Mouse (Mus musculus) ES-CJ7 (cell line): Measurements from ENCODE around the gene E2f4.
"Not testable (repeated sequence)": the region's sequence is repeated elsewhere in the genome, so short reads cannot be mapped to it uniquely, and the experiment has no call there.

Source experiments
- DNase-seq: peaks from one replicate; pipeline ENCODE4 v3.0.0; 2011; ENCODE audit warnings: low read depth, low spot score

The E2f4 gene

GRCm38 (mm10) chr8:105269075-105269458, 28.4 kb upstream of the E2f4 start:
- no peak for DNase-seq

- no peak for DNase-seq
Measured at GRCm38 (mm10) chr8:105269461-105269947, 28.0 kb upstream of the E2f4 start, which contains the start of gene Hsf4. TSS of gene Hsf4 (plus strand) at chr8:105269801.

- no peak for DNase-seq
Measured at GRCm38 (mm10) chr8:105270101-105270915, 27.2 kb upstream of the E2f4 start.

- no peak for DNase-seq
Measured at GRCm38 (mm10) chr8:105270916-105271186, 26.6 kb upstream of the E2f4 start.

- no peak for DNase-seq
Measured at GRCm38 (mm10) chr8:105275387-105275786, 22.1 kb upstream of the E2f4 start.

GRCm38 (mm10) chr8:105275840-105276239, 21.6 kb upstream of the E2f4 start, which contains the start of gene Nol3:
TSS of gene Nol3 (plus strand) at chr8:105276140.
- DNase-seq, result no peak

GRCm38 (mm10) chr8:105276292-105277120, 21.0 kb upstream of the E2f4 start:
- DNase-seq, result peak; percentile 88

- no peak for DNase-seq
Measured at GRCm38 (mm10) chr8:105278911-105279334, 18.5 kb upstream of the E2f4 start.

GRCm38 (mm10) chr8:105280567-105280966, 16.9 kb upstream of the E2f4 start:
- no peak for DNase-seq

- DNase-seq, result no peak
Measured at GRCm38 (mm10) chr8:105281821-105282220, 15.6 kb upstream of the E2f4 start.

GRCm38 (mm10) chr8:105282239-105282638, 15.2 kb upstream of the E2f4 start:
- DNase-seq, result no peak

GRCm38 (mm10) chr8:105283074-105283473, 14.4 kb upstream of the E2f4 start:
- peak; percentile 91 for DNase-seq

- no peak for DNase-seq
Measured at GRCm38 (mm10) chr8:105285514-105285913, 11.9 kb upstream of the E2f4 start.

GRCm38 (mm10) chr8:105286907-105287306, 10.6 kb upstream of the E2f4 start:
- no peak for DNase-seq

GRCm38 (mm10) chr8:105288231-105288630, 9.2 kb upstream of the E2f4 start:
- DNase-seq, result no peak

- DNase-seq, result peak; percentile 99
Measured at GRCm38 (mm10) chr8:105288958-105289732, 8.3 kb upstream of the E2f4 start.

GRCm38 (mm10) chr8:105289805-105290460, 7.5 kb upstream of the E2f4 start, which contains the start of gene 4931428F04Rik:
TSS of gene 4931428F04Rik (minus strand) at chr8:105289864.
- peak; percentile 88 for DNase-seq

- DNase-seq, result peak; percentile 93
Measured at GRCm38 (mm10) chr8:105290554-105291314, 6.7 kb upstream of the E2f4 start.

GRCm38 (mm10) chr8:105291364-105291763, 6.1 kb upstream of the E2f4 start:
- not testable (repeated sequence) for DNase-seq

GRCm38 (mm10) chr8:105291802-105292201, 5.7 kb upstream of the E2f4 start:
- DNase-seq, result not testable (repeated sequence)
